Mouse (Mus musculus): ENCODE measurements around the gene Mars2. TPM values are rescaled to one million over a fixed set of nuclear protein-coding genes. Genes with fewer than 3 reads are reported as not detected.

Gene Mars2
- polyA plus RNA-seq, 1 experiment from 2014 or later, result 3.0 TPM

DNA sequence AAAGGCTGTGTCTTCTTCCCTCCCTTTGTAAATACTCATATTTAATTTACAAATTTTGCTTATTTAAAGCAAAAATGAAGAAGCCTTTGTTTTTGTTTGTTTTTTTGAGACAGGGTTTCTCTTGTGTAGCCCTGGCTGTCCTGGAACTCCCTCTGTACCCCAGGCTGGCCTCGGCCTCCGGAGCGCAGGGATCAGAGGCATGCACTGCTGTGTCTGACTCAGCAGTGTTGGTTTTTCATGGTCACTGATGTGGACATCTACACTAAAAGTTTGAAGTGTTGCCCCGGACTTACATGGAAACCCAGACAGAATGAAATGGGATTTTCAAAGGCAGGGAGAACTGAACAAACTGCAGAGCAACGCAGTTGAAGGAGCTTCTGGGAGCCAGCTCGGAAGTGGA lies 29.4 kb upstream of the Mars2 start:
- DNase-seq (no peak), ATAC-seq (ENCODE audit: low read depth) (no peak)
- Histone ChIP-seq H3K4me3 (replicated peaks) (no peak overlapping the region), H3K36me3 (no peaks in the 10 kb centered on the region), H3K4me2 (no peak overlapping the region), H3K4me1 (replicated peaks) (peaks cover 14% of the 10 kb centered on the region), H3K9ac (no peak overlapping the region), H3K27me3 (no peaks in the 10 kb centered on the region), H3K9me3 (replicated peaks) (no peaks in the 10 kb centered on the region), H3K27ac (no peak overlapping the region)
- 82% methylated on average over 6 of the region's 6 CpGs for WGBS (ENCODE audit: insufficient replicate concordance)

DNA sequence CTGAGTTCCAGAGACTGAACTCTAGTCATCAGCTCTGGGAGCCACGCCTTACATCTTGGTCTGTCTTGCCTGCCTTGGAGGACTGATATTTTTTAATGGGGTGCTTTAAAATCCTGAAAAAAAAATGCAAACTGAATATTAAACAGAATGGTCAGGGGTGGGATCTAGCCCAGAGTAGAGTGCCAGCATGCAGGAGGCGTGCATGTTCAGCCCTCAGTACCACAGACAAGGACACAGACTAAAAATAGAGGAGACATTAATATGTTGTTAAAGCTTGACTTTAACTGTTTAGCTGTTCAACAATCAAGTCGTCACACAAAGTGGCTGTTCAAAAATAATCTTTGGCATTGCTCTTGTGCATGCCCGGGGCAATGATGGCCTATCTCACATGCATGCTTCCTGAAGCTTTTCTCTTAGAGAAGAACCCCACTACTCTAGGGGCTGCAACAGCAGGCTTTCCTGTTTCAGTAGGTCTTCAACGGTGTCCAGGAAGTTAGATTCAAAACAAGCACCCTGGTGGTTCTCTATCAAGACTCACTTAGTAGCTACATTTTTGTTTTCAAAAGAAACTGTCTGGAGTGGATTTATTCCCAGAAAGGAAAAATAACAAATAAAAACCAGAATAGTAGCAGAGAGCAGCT lies 28.4 kb upstream of the Mars2 start:
- H3K4me3 ChIP-seq (replicated peaks), result no peak overlapping the region
- ATAC-seq (ENCODE audit: low read depth), result no peak
- peaks cover 14% of the 10 kb centered on the region for H3K4me1 ChIP-seq (replicated peaks)
- no peak overlapping the region for H3K4me2 ChIP-seq
- WGBS (ENCODE audit: insufficient replicate concordance), result 34% methylated on average over 5 of the region's 5 CpGs
- no peaks in the 10 kb centered on the region for H3K9me3 ChIP-seq (replicated peaks)
- H3K27ac ChIP-seq, result no peak overlapping the region
- H3K36me3 ChIP-seq, result no peaks in the 10 kb centered on the region
- H3K27me3 ChIP-seq, result no peaks in the 10 kb centered on the region
- H3K9ac ChIP-seq, result no peak overlapping the region
- DNase-seq, result no peak

DNA sequence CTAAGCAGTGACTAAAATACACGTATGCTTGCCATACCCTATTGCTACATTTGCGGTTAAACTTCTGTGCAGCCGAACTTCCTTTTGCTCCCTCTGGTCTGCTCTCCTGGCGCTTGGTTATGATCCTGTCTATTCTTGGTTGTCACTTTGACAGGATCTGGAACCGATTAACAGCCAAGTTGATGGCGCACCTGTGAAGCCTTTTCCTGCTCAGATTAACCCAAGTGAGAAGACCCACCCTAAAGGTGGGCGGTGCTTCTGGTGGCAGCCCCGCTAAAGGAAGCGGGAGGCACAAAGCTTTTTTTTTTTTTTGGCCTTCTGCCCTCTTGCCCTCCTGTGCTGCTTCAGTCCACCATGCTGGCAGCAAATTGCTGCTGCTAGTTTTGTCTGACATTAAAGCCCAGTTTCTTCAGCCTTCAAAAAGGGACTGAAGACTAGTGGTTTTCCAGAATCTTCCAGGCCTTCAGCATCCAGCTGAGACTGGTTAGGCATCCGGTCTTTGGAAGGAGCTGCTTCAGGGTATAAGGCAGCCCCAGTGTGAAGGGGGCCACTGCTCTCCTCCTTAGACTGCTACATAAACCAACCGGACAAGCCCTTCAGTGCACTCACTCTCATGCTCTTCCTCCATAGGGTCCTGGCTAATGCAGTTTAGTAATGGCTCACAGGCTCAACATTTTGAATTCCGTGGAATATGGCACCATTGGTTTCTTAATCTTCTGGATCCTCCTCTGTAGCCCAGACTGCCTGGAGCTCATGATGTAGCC lies 26.6 kb upstream of the Mars2 start:
- no peaks in the 10 kb centered on the region for H3K9me3 ChIP-seq (replicated peaks)
- H3K27ac ChIP-seq, result no peak overlapping the region; the same call in 1 of the 2 replicates
- H3K27me3 ChIP-seq, result no peaks in the 10 kb centered on the region
- WGBS (ENCODE audit: insufficient replicate concordance), result 28% methylated on average over 12 of the region's 12 CpGs
- H3K4me2 ChIP-seq, result peak overlapping the region; percentile 41
- no peak overlapping the region for H3K4me3 ChIP-seq (replicated peaks)
- DNase-seq, result no peak
- H3K9ac ChIP-seq, result no peak overlapping the region
- H3K4me1 ChIP-seq (replicated peaks), result peaks cover 14% of the 10 kb centered on the region
- H3K36me3 ChIP-seq, result no peaks in the 10 kb centered on the region
- ATAC-seq (ENCODE audit: low read depth), result 0 out of 2 replicates have a peak, but pooled peaks have one; percentile 18

DNA sequence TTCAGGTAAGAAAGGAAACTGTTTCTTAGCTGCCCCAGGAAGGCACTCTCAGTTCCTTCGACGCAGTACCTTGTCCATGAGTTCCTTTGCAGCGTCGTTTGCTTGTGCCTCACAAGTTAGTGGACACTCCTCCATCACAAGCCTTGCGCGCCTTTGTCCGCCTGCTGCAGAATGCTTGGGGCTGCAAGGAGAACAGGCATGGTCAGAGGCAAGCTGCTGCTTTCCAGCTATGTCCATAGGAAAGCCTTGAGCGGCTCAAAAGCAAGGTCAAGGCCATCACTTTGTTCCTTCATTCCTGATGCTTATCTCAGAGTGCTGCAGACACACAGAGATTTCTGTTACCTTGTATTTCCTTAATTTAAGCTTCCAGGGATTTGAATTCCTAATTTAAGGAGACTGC lies 25.9 kb upstream of the Mars2 start:
- Histone ChIP-seq H3K4me3 (replicated peaks) (no peak overlapping the region), H3K9me3 (replicated peaks) (no peaks in the 10 kb centered on the region), H3K4me2 (no peak overlapping the region), H3K36me3 (no peaks in the 10 kb centered on the region), H3K27me3 (no peaks in the 10 kb centered on the region), H3K9ac (no peak overlapping the region), H3K4me1 (replicated peaks) (peaks cover 14% of the 10 kb centered on the region), H3K27ac (no peak overlapping the region)
- ATAC-seq (ENCODE audit: low read depth) (no peak), DNase-seq (no peak)
- WGBS (ENCODE audit: insufficient replicate concordance), result 81% methylated on average over 8 of the region's 8 CpGs

DNA sequence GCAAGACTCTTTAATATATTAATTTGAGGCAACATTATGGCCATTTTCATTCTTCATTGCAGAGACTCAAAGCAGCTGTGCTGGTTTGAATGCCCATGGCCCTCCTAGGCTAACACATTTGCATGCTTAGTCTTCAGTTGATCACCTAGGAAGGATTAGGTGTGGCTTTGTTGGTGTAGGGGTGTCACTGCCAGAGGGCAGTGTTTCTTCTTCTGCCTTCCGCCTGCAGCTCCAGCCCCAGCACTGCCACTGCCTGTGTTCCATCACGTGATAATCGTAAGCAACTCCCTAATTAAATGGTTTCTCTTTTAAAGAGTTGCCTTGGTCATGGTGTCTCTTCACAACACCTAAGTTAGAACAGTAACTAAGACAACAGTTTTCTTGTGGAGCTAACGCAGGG lies 24.2 kb upstream of the Mars2 start:
- ATAC-seq (ENCODE audit: low read depth) (no peak), DNase-seq (no peak)
- Histone ChIP-seq H3K36me3 (no peaks in the 10 kb centered on the region), H3K27me3 (no peaks in the 10 kb centered on the region), H3K9ac (no peak overlapping the region), H3K9me3 (replicated peaks) (no peaks in the 10 kb centered on the region), H3K4me2 (no peak overlapping the region), H3K4me1 (replicated peaks) (peaks cover 14% of the 10 kb centered on the region), H3K27ac (no peak overlapping the region), H3K4me3 (replicated peaks) (no peak overlapping the region)
- 69% methylated on average over 4 of the region's 4 CpGs for WGBS (ENCODE audit: insufficient replicate concordance)

DNA sequence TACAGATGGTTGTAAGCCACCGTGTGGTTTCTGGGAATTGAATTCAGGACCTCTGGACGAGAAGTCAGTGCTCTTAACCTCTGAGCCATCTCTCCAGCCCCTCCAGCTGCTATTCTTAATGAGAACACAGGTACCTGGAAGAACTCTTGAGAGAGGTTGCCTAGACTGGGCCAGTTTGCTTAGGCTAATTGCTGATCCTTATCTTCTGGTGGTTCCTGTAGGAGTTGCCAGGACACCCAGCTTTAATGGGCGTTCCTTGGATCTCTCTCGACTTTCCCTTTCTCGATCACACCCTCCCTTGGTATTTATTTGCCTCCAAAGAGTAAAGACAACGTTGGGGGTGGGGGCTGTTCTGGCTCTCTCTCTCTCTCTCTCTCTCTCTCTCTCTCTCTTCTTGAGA lies 23.5 kb upstream of the Mars2 start:
- no peak overlapping the region for H3K4me2 ChIP-seq
- 51% methylated on average over 6 of the region's 6 CpGs for WGBS (ENCODE audit: insufficient replicate concordance)
- DNase-seq (no peak), ATAC-seq (ENCODE audit: low read depth) (no peak)
- peaks cover 14% of the 10 kb centered on the region for H3K4me1 ChIP-seq (replicated peaks)
- H3K27me3 ChIP-seq, result no peaks in the 10 kb centered on the region
- no peak overlapping the region for H3K9ac ChIP-seq
- H3K4me3 ChIP-seq (replicated peaks), result no peak overlapping the region
- H3K27ac ChIP-seq, result no peak overlapping the region
- H3K9me3 ChIP-seq (replicated peaks), result no peaks in the 10 kb centered on the region
- H3K36me3 ChIP-seq, result no peaks in the 10 kb centered on the region

DNA sequence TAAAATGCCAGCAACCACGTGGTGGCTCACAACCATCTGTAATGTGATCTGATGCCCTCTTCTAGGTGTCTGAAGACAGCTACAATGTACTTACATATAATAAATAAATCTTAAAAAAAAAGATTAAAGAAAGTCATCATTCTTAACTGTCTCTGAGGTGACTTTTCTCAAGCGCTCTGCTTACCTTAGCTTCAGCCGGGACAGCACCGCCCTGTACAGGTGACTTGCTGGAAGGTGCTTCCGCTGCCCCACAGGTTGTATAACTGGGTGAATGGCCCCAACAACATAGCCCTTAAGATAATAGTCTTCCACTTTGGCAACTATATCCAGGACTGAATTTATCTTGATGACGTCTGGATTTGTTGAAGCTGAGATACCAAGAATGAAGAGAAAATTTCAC lies 23.0 kb upstream of the Mars2 start:
- no peaks in the 10 kb centered on the region for H3K27me3 ChIP-seq
- no peak overlapping the region for H3K27ac ChIP-seq
- H3K4me2 ChIP-seq, result no peak overlapping the region
- DNase-seq (no peak), ATAC-seq (ENCODE audit: low read depth) (no peak)
- H3K9me3 ChIP-seq (replicated peaks), result no peaks in the 10 kb centered on the region
- 78% methylated on average over 6 of the region's 6 CpGs for WGBS (ENCODE audit: insufficient replicate concordance)
- no peaks in the 10 kb centered on the region for H3K36me3 ChIP-seq
- H3K9ac ChIP-seq, result no peak overlapping the region
- H3K4me1 ChIP-seq (replicated peaks), result peaks cover 14% of the 10 kb centered on the region
- no peak overlapping the region for H3K4me3 ChIP-seq (replicated peaks)

- WGBS (ENCODE audit: insufficient replicate concordance), result 34% methylated on average over 11 of the region's 11 CpGs
- no peak overlapping the region for H3K27ac ChIP-seq
Observed at GRCm38 (mm10) chr1:55215185-55215813, 21.7 kb upstream of the Mars2 start.

DNA sequence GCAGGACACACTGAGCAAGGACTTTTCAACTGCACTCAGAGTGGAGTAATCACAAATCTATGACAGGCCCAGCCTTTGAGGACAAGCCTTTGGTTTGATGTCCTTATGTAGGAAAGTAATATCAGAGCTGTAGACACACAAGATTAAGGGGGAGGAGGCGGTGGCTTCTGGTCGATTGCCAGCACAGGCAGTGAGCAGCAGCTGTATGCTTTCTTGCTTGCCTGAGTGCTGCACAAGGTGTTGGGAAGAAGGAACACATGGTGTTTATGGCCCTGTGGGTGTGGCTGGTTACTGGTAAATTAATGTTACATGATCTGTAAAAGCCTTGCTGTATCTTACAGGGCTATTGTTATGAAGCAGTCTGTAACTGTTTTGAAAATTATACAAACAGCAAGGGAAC lies 19.8 kb upstream of the Mars2 start:
- 68% methylated on average over 2 of the region's 2 CpGs for WGBS (ENCODE audit: insufficient replicate concordance)
- Histone ChIP-seq H3K27ac (no peak overlapping the region), H3K36me3 (no peaks in the 10 kb centered on the region), H3K27me3 (no peaks in the 10 kb centered on the region), H3K4me2 (no peak overlapping the region), H3K4me1 (replicated peaks) (no peaks in the 10 kb centered on the region), H3K4me3 (replicated peaks) (no peak overlapping the region), H3K9ac (no peak overlapping the region), H3K9me3 (replicated peaks) (no peaks in the 10 kb centered on the region)
- ATAC-seq (ENCODE audit: low read depth), result no peak
- DNase-seq, result no peak

More at GRCm38 (mm10) chr1:55215185-55215813, 21.7 kb upstream of the Mars2 start:
- Histone ChIP-seq H3K36me3 (no peaks in the 10 kb centered on the region), H3K4me3 (replicated peaks) (no peak overlapping the region), H3K4me1 (replicated peaks) (peaks cover 8% of the 10 kb centered on the region), H3K4me2 (no peak overlapping the region), H3K27me3 (no peaks in the 10 kb centered on the region), H3K9ac (no peak overlapping the region), H3K9me3 (replicated peaks) (no peaks in the 10 kb centered on the region)
- ATAC-seq (ENCODE audit: low read depth) (no peak), DNase-seq (no peak)

DNA sequence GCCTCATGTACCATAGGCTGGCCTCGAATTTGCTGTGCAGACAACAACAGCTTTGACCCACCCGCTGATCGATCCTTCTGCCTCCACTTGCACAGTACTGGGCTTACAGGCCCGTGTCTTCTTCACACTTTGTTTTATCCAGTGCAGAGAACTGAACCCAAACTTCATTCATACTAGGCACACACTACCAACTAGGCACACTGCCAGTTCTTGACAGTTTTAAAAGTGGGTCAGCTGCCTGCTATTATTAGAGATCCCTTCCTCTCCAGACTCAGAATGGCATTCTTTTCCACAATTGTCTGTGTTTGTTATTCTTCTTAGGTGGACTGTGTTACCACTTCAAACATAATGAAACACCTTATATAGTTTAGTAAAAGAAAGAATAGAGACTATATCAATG lies 15.6 kb upstream of the Mars2 start:
- Histone ChIP-seq H3K36me3 (no peaks in the 10 kb centered on the region), H3K4me1 (replicated peaks) (no peaks in the 10 kb centered on the region), H3K9me3 (replicated peaks) (no peaks in the 10 kb centered on the region), H3K4me3 (replicated peaks) (no peak overlapping the region), H3K4me2 (no peak overlapping the region), H3K9ac (no peak overlapping the region), H3K27me3 (peaks cover 33% of the 10 kb centered on the region), H3K27ac (no peak overlapping the region)
- DNase-seq, result no peak
- 65% methylated on average over 4 of the region's 4 CpGs for WGBS (ENCODE audit: insufficient replicate concordance)
- no peak for ATAC-seq (ENCODE audit: low read depth)

- 67% methylated on average over 7 of the region's 7 CpGs for WGBS (ENCODE audit: insufficient replicate concordance)
- no peak for ATAC-seq (ENCODE audit: low read depth)
- no peak overlapping the region for H3K4me2 ChIP-seq
- no peak for DNase-seq
- no peaks in the 10 kb centered on the region for H3K4me1 ChIP-seq (replicated peaks)
- no peak overlapping the region for H3K9ac ChIP-seq
- H3K27ac ChIP-seq, result no peak overlapping the region
- H3K4me3 ChIP-seq (replicated peaks), result no peak overlapping the region
- peaks cover 45% of the 10 kb centered on the region for H3K27me3 ChIP-seq
- no peaks in the 10 kb centered on the region for H3K9me3 ChIP-seq (replicated peaks)
- no peaks in the 10 kb centered on the region for H3K36me3 ChIP-seq
Observed at GRCm38 (mm10) chr1:55223026-55223425, 14.0 kb upstream of the Mars2 start.
